In genomic region chr11:99065979-99066378, GRCm38 (mm10) we compare ENCODE assay signal across 8 mouse cellular contexts. TPM values are rescaled to one million over a fixed set of nuclear protein-coding genes. Genes with fewer than 3 reads are reported as not detected.
A peak's percentile ranks its signal among the peaks of the same experiment; 100 is the strongest.
DNase-seq lines count a peak whose midpoint lies in the region; ATAC-seq lines count a peak whose summit lies in the region.

No protein-coding gene starts in this region.

- no peak overlapping the region for H3K9ac ChIP-seq in intestine, embryonic 16.5 days (ENCODE audit: low read depth, low read length)

- H3K36me3 ChIP-seq in intestine, embryonic 16.5 days (ENCODE audit: control insufficient read depth, insufficient read depth, low read length), result no peaks in the 10 kb centered on the region

- H3K27ac ChIP-seq in intestine, embryonic 16.5 days (ENCODE audit: low read length), result peak overlapping the region; percentile 51

- peak; percentile 40 for ATAC-seq in intestine, embryonic 16.5 days

- H3K27me3 ChIP-seq in intestine, embryonic 16.5 days (replicated peaks; ENCODE audit: control insufficient read depth, insufficient read depth, low read length), result no peaks in the 10 kb centered on the region

- H3K4me2 ChIP-seq in intestine, embryonic 16.5 days (ENCODE audit: low read depth, low read length), result no peak overlapping the region

- intact Hi-C loops in left cerebral cortex, postnatal 14 days (cut with DNase I), result no loop called here

- no peak overlapping the region for H3K4me3 ChIP-seq in intestine, embryonic 16.5 days (ENCODE audit: low read length)

- DNase-seq in ovary, adult 18-20 months (ENCODE audit: low spot score), result peak; percentile 71
- DNase-seq in ovary, postnatal 10 days (ENCODE audit: low spot score), result no peak
- DNase-seq in embryo, embryonic 10 days (ENCODE audit: low spot score), result peak; percentile 93
- peak; percentile 78 for DNase-seq in gastrocnemius, postnatal 10 days
- DNase-seq in left cerebral cortex, postnatal 14 days (ENCODE audit: low spot score in 2 of 2), result peak; percentile 85 to 98
- peak; percentile 85 for DNase-seq in mesoderm, embryonic 11.5 days (ENCODE audit: low read depth, low spot score)
- peak; percentile 65 to 80 for DNase-seq in spleen, postnatal 4 days (ENCODE audit: low spot score in 2 of 2)

- 18% methylated on average over 2 of the region's 2 CpGs for WGBS in intestine, embryonic 16.5 days

- H3K4me1 ChIP-seq in intestine, embryonic 16.5 days (ENCODE audit: control insufficient read depth, insufficient read depth, low read length), result peaks cover 19% of the 10 kb centered on the region

- no peaks in the 10 kb centered on the region for H3K9me3 ChIP-seq in intestine, embryonic 16.5 days (ENCODE audit: control insufficient read depth, low read length)

RNA-seq across cellular contexts. Expression of gene Tns4, which starts 23.1 kb away (rescaled TPM):
- not detected for total RNA-seq in gastrocnemius, postnatal 10 days (2021)
- polyA plus RNA-seq in intestine, embryonic 16.5 days (2015; fragmentation: Nextera tagmentation; extraction: Ambion mirVana), result 0.65 and 1.3 TPM in 2 replicates
- under 1 TPM; 0.33 to 0.34 TPM for total RNA-seq in left cerebral cortex, postnatal 14 days (2021)

RNA-seq across cellular contexts. Expression of gene Igfbp4, which starts 24.9 kb away (rescaled TPM):
- total RNA-seq in gastrocnemius, postnatal 10 days (2021), result 100 to 1,000 TPM; 172 to 198 TPM
- 345 and 352 TPM in 2 replicates for polyA plus RNA-seq in intestine, embryonic 16.5 days (2015; fragmentation: Nextera tagmentation; extraction: Ambion mirVana)
- 100 to 1,000 TPM in 1 of 2 experiments, 10 to 100 TPM in 1; 98.7 to 107 TPM for total RNA-seq in left cerebral cortex, postnatal 14 days (2021)

RNA-seq across cellular contexts. Expression of gene Top2a, which starts 42.0 kb away (rescaled TPM):
- total RNA-seq in gastrocnemius, postnatal 10 days (2021), result 10 to 100 TPM; 33.9 to 43.9 TPM
- polyA plus RNA-seq in intestine, embryonic 16.5 days (2015; fragmentation: Nextera tagmentation; extraction: Ambion mirVana), result 132 and 149 TPM in 2 replicates
- total RNA-seq in left cerebral cortex, postnatal 14 days (2021), result 1 to 10 TPM; 4.1 to 4.9 TPM

Comparison
In these comparisons a context has a peak if more than half of its experiments do, and no peak if none do; other contexts are left out.
1. RNA of gene Top2a, which starts 42.0 kb away (total RNA-seq): 33.9 to 43.9 TPM in gastrocnemius, postnatal 10 days; 4.1 to 4.9 TPM in left cerebral cortex, postnatal 14 days; every median in the first group is over 4 times any median in the second.